7 mouse cellular contexts compared by ENCODE assay signal in the genomic region with DNA sequence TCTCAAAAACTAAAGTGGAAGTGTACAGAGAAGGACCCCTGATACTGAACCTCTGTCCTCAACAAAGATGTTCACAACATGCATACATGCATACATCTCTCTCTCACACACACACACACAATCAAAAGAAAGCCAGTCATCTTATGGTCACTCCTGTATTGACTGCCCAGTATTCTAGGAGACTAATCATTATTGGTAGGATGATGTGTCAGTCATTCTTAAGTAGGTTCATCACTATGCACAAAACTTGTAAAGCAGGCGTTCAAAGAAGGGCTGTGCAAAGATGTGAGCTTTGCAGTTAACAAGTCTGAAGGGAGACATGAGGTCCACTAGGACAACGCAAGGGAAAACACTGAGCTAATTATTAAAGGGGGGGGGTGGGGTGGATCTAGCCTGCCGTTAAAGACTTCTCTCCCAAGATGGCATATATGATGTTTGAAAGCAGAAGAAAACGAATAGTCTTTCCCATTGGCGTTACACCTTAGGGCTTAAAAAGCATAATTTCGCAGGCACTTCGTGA. TPM values are rescaled to one million over a fixed set of nuclear protein-coding genes. Genes with fewer than 3 reads are reported as not detected.
DNase-seq lines count a peak whose midpoint lies in the region; ATAC-seq and TF ChIP-seq lines count a peak whose summit lies in the region.

No protein-coding gene starts in this region.

- H3K4me2 ChIP-seq in embryonic facial prominence, embryonic 15.5 days (replicated peaks), result peak overlapping the region; percentile 61
- peak overlapping the region; percentile 62 for H3K4me2 ChIP-seq in limb, embryonic 14.5 days (replicated peaks; ENCODE audit: low read depth, low read length, severe bottlenecking)
- peak overlapping the region; percentile 77 for H3K4me2 ChIP-seq in stomach, postnatal 0 days (replicated peaks; ENCODE audit: low read depth)

- no peak for DNase-seq in limb, embryonic 14.5 days (ENCODE audit: low spot score)
- DNase-seq in stomach, postnatal 0 days (ENCODE audit: low spot score), result no peak
- no peak for DNase-seq in thymus, postnatal 10 days (ENCODE audit: low spot score in 2 of 2)
- DNase-seq in cerebellum, adult 11-12 months, result no peak

- ATAC-seq in megakaryocyte, adult 5-6 weeks (ENCODE audit: poor library complexity, severe bottlenecking), result no peak
- ATAC-seq in embryonic facial prominence, embryonic 15.5 days (ENCODE audit: insufficient number of reproducible peaks, low FRiP score, low TSS enrichment, low read depth), result no peak
- ATAC-seq in limb, embryonic 14.5 days (ENCODE audit: low FRiP score, low read depth), result no peak
- ATAC-seq in stomach, postnatal 0 days (ENCODE audit: low FRiP score, low TSS enrichment), result no peak

- H3K4me1 ChIP-seq in megakaryocyte, embryonic 14.5 days, result peaks cover 37% of the 10 kb centered on the region
- H3K4me1 ChIP-seq in embryonic facial prominence, embryonic 15.5 days, result peaks cover 18% of the 10 kb centered on the region
- H3K4me1 ChIP-seq in limb, embryonic 14.5 days (ENCODE audit: control insufficient read depth, insufficient read depth, low read length), result peaks cover 12% of the 10 kb centered on the region
- H3K4me1 ChIP-seq in stomach, postnatal 0 days (replicated peaks; ENCODE audit: control insufficient read depth, insufficient read depth), result no peaks in the 10 kb centered on the region; the same call in 1 of the 2 replicates

- H3K4me3 ChIP-seq in megakaryocyte, embryonic 14.5 days (replicated peaks), result peak overlapping the region; percentile 98
- H3K4me3 ChIP-seq in embryonic facial prominence, embryonic 15.5 days (replicated peaks), result peak overlapping the region; percentile 83
- peak overlapping the region; percentile 74 for H3K4me3 ChIP-seq in limb, embryonic 14.5 days (replicated peaks; ENCODE audit: low read length)
- H3K4me3 ChIP-seq in stomach, postnatal 0 days (ENCODE audit: low read depth, low read length), result peak overlapping the region; percentile 84

- WGBS in embryonic facial prominence, embryonic 15.5 days, result 46% methylated on average over 7 of the region's 7 CpGs
- 41% methylated on average over 7 of the region's 7 CpGs for WGBS in limb, embryonic 14.5 days
- 40% methylated on average over 7 of the region's 7 CpGs for WGBS in stomach, postnatal 0 days

- no peaks in the 10 kb centered on the region for H3K9me3 ChIP-seq in megakaryocyte, embryonic 14.5 days
- no peaks in the 10 kb centered on the region for H3K9me3 ChIP-seq in embryonic facial prominence, embryonic 15.5 days (replicated peaks)
- H3K9me3 ChIP-seq in limb, embryonic 14.5 days (ENCODE audit: control insufficient read depth, low read length), result no peaks in the 10 kb centered on the region
- H3K9me3 ChIP-seq in stomach, postnatal 0 days (ENCODE audit: control insufficient read depth, low read length), result no peaks in the 10 kb centered on the region

- peaks cover 25% of the 10 kb centered on the region for H3K36me3 ChIP-seq in megakaryocyte, embryonic 14.5 days (replicated peaks; ENCODE audit: low read length)
- H3K36me3 ChIP-seq in embryonic facial prominence, embryonic 15.5 days, result 0 out of 2 replicates have a peak, but pooled peaks cover 6% of the 10 kb centered on the region
- no peaks in the 10 kb centered on the region for H3K36me3 ChIP-seq in limb, embryonic 14.5 days (ENCODE audit: control insufficient read depth, insufficient read depth, low read length)
- H3K36me3 ChIP-seq in stomach, postnatal 0 days (ENCODE audit: control insufficient read depth, insufficient read depth, low read length), result no peaks in the 10 kb centered on the region

- TF ChIP-seq EP300 in stomach, postnatal 0 days (optimal IDR thresholded peaks at IDR 0.05), result no peak

- H3K27ac ChIP-seq in embryonic facial prominence, embryonic 15.5 days (replicated peaks), result 0 out of 2 replicates have a peak overlapping the region, but pooled peaks have one; percentile 75
- no peak overlapping the region for H3K27ac ChIP-seq in limb, embryonic 14.5 days (replicated peaks; ENCODE audit: low read depth, low read length)
- peak overlapping the region; percentile 80 for H3K27ac ChIP-seq in stomach, postnatal 0 days (replicated peaks)

- no peak for TF ChIP-seq CTCF in stomach, postnatal 0 days (IDR thresholded peaks at IDR 0.05; ENCODE audit: low read depth)

- no peaks in the 10 kb centered on the region for H3K27me3 ChIP-seq in megakaryocyte, embryonic 14.5 days (replicated peaks)
- no peaks in the 10 kb centered on the region for H3K27me3 ChIP-seq in embryonic facial prominence, embryonic 15.5 days
- H3K27me3 ChIP-seq in limb, embryonic 14.5 days (ENCODE audit: control insufficient read depth, insufficient read depth, low read length), result no peaks in the 10 kb centered on the region
- H3K27me3 ChIP-seq in stomach, postnatal 0 days (ENCODE audit: control insufficient read depth, insufficient read depth, low read length), result no peaks in the 10 kb centered on the region

- TF ChIP-seq POLR2A in limb, embryonic 14.5 days (IDR thresholded peaks at IDR 0.05; ENCODE audit: borderline replicate concordance, extremely low read depth, insufficient read depth, insufficient read length), result no peak

- peak overlapping the region; percentile 71 for H3K9ac ChIP-seq in embryonic facial prominence, embryonic 15.5 days
- peak overlapping the region; percentile 74 for H3K9ac ChIP-seq in limb, embryonic 14.5 days (ENCODE audit: low read depth, low read length, severe bottlenecking)
- H3K9ac ChIP-seq in stomach, postnatal 0 days (ENCODE audit: low read length), result peak overlapping the region; percentile 81

RNA-seq across cellular contexts. Expression of gene Fkbp15, which starts 1.0 kb away (rescaled TPM):
- 6.5 and 13.1 TPM in 2 replicates for polyA plus RNA-seq in megakaryocyte, embryonic 14.5 days (2012; ENCODE audit: insufficient read depth, low replicate concordance)
- 46.8 and 47.6 TPM in 2 replicates for total RNA-seq in megakaryocyte, adult 5-6 weeks (2015)
- total RNA-seq in megakaryocyte, adult 5-6 weeks (2017), result 110 and 118 TPM in 2 replicates
- 27.6 and 28.3 TPM in 2 replicates for polyA plus RNA-seq in embryonic facial prominence, embryonic 15.5 days (2015; fragmentation: Nextera tagmentation; extraction: Ambion mirVana)
- 24.1 and 25.7 TPM in 2 replicates for polyA plus RNA-seq in limb, embryonic 14.5 days (2012; rRNA removed)
- 29.3 and 29.6 TPM in 2 replicates for polyA plus RNA-seq in limb, embryonic 14.5 days (2014; fragmentation: Nextera tagmentation; extraction: Ambion mirVana)
- polyA plus RNA-seq in stomach, postnatal 0 days (2015; fragmentation: Nextera tagmentation; extraction: Ambion mirVana), result 15.0 and 16.2 TPM in 2 replicates

RNA-seq across cellular contexts. Expression of gene Slc31a1, which starts 1.2 kb away (rescaled TPM):
- polyA plus RNA-seq in megakaryocyte, embryonic 14.5 days (2012; ENCODE audit: insufficient read depth, low replicate concordance), result 0.58 and 2.0 TPM in 2 replicates
- total RNA-seq in megakaryocyte, adult 5-6 weeks (2015), result 23.2 and 26.1 TPM in 2 replicates
- 20.7 and 25.3 TPM in 2 replicates for total RNA-seq in megakaryocyte, adult 5-6 weeks (2017)
- 49.3 and 53.2 TPM in 2 replicates for polyA plus RNA-seq in embryonic facial prominence, embryonic 15.5 days (2015; fragmentation: Nextera tagmentation; extraction: Ambion mirVana)
- 33.1 and 33.3 TPM in 2 replicates for polyA plus RNA-seq in limb, embryonic 14.5 days (2012; rRNA removed)
- 45.0 and 46.0 TPM in 2 replicates for polyA plus RNA-seq in limb, embryonic 14.5 days (2014; fragmentation: Nextera tagmentation; extraction: Ambion mirVana)
- 51.4 and 55.0 TPM in 2 replicates for polyA plus RNA-seq in stomach, postnatal 0 days (2015; fragmentation: Nextera tagmentation; extraction: Ambion mirVana)

RNA-seq across cellular contexts. Expression of gene Cdc26, which starts 49.1 kb away (rescaled TPM):
- 1.1 and 25.0 TPM in 2 replicates for polyA plus RNA-seq in megakaryocyte, embryonic 14.5 days (2012; ENCODE audit: insufficient read depth, low replicate concordance)
- 98.2 and 100 TPM in 2 replicates for total RNA-seq in megakaryocyte, adult 5-6 weeks (2015)
- 71.7 and 85.0 TPM in 2 replicates for total RNA-seq in megakaryocyte, adult 5-6 weeks (2017)
- polyA plus RNA-seq in embryonic facial prominence, embryonic 15.5 days (2015; fragmentation: Nextera tagmentation; extraction: Ambion mirVana), result 149 and 153 TPM in 2 replicates
- polyA plus RNA-seq in limb, embryonic 14.5 days (2012; rRNA removed), result 114 and 146 TPM in 2 replicates
- 184 and 190 TPM in 2 replicates for polyA plus RNA-seq in limb, embryonic 14.5 days (2014; fragmentation: Nextera tagmentation; extraction: Ambion mirVana)
- polyA plus RNA-seq in stomach, postnatal 0 days (2015; fragmentation: Nextera tagmentation; extraction: Ambion mirVana), result 83.6 and 91.5 TPM in 2 replicates

RNA-seq across cellular contexts. Expression of gene Prpf4, which starts 49.3 kb away (rescaled TPM):
- polyA plus RNA-seq in megakaryocyte, embryonic 14.5 days (2012; ENCODE audit: insufficient read depth, low replicate concordance), result 0.44 and 2.8 TPM in 2 replicates
- 9.3 and 11.2 TPM in 2 replicates for total RNA-seq in megakaryocyte, adult 5-6 weeks (2015)
- 9.2 and 11.2 TPM in 2 replicates for total RNA-seq in megakaryocyte, adult 5-6 weeks (2017)
- polyA plus RNA-seq in embryonic facial prominence, embryonic 15.5 days (2015; fragmentation: Nextera tagmentation; extraction: Ambion mirVana), result 19.2 and 19.6 TPM in 2 replicates
- polyA plus RNA-seq in limb, embryonic 14.5 days (2012; rRNA removed), result 27.4 and 28.9 TPM in 2 replicates
- polyA plus RNA-seq in limb, embryonic 14.5 days (2014; fragmentation: Nextera tagmentation; extraction: Ambion mirVana), result 20.8 and 22.4 TPM in 2 replicates
- polyA plus RNA-seq in stomach, postnatal 0 days (2015; fragmentation: Nextera tagmentation; extraction: Ambion mirVana), result 7.5 and 7.6 TPM in 2 replicates

Comparison
In these comparisons a context has a peak if more than half of its experiments do, and no peak if none do; other contexts are left out.
1. RNA of gene Slc31a1, which starts 1.2 kb away (polyA plus RNA-seq): 49.3 to 53.2 TPM in embryonic facial prominence, embryonic 15.5 days, 51.4 to 55.0 TPM in stomach, postnatal 0 days and 33.1 to 46.0 TPM in limb, embryonic 14.5 days; 0.58 to 2.0 TPM in megakaryocyte, embryonic 14.5 days; every median in the first group is over 10 times any median in the second.
2. Peak in every context shown above with its lines, with median percentiles within 50 percentile points of each other: H3K4me3 ChIP-seq, H3K4me2 ChIP-seq and H3K9ac ChIP-seq.